Mouse (Mus musculus) liver, adult (tissue): ENCODE measurements around the gene Hoxc8.

Source experiments
- GATA4 ChIP-seq: IDR thresholded peaks from 2 replicates; pipeline ENCODE4 v1.6.1; 2014; ENCODE audit warnings: mild to moderate bottlenecking, low read length; ENCODE audit not compliant: insufficient replicate concordance

Gene Hoxc8

DNA sequence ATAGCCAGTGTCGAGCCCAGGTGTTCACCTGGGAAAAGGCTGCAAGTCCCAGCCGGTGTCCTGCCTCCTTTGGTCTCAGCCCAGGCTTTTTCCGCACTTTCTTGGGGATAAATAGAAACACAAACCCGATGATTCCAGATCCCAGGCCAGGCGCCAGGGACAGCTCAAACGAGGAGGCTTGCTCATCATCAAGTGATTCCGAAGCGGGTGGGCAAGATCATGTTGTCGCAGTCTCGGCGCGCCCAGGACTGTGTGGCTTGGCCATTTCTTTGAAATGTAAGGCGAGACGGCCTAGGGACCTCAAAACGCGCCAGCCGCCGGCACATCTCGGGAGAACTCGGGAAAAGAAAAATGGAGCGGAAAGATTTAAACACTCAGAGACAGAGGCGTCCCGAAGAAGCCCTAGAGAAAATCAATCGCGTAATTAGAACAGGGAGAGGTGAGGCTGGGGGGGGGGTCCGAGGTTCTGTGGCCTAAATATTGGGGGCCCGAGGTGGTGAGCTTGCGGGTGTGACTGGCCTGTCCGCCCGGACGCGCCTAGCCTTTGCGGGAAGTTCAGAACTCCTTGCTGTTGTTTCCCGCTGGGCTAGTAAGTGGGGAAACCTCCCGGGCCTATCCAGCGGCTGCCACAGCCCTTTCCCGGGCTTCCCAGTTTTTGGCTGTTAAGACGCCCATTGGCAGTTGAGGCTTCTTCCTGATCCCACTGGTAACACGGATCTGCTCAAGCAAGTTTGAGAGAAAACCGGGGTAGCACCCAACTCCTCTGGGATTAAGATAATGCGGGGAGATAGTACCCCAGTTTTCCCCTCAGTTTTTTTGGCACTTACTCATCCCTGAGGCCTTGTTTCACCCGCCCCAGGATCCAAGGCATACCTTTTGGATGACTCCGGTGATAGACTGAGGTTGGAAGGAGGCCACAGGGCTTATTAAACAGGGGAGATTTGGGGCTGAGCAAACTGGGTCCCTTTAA lies 37.1 kb downstream of the Hoxc8 start:
- TF ChIP-seq GATA4, result no peak

- no peak for TF ChIP-seq GATA4
Measured at GRCm38 (mm10) chr15:103028916-103029512, 38.6 kb downstream of the Hoxc8 start.

DNA sequence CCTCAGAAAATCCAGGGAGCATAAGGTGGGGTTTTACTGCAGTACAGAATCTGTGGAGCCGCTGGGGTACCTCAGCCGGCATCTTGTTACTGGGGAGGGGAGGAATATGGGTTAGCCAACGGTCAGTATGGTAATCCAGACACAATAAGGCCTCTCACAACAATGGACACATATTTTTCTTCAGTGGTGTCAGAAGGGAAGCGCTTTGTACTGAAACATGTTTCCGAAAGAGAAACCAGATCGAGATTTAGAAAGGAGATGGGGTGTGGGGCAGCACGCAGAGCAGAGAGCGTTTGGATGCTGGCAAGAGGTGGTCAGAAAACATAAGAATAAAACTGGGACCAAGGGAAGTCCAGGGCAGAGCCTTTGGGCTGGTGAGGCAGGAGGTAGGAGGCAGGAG lies 39.7 kb downstream of the Hoxc8 start:
- no peak for TF ChIP-seq GATA4

DNA sequence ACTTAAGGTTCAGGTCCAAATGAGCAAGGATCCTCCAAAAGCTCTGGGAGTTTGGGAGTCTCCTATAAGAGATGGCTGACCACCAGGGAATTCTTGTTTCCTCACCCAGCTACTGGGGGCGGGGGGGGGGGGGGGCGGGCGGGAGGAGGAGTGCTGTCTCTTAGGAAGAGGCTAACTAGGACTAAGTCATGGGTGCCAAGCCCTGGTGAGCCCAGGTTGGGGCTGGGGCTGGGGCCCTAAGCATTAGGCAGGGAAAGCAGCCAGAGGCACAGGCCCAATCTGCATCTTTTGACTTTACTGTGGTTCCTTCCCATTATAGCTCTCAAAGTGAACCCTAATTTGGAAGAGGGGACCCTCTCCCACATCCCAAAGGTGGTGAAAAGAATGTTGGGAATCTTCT lies 41.8 kb downstream of the Hoxc8 start:
- TF ChIP-seq GATA4, result no peak

- no peak for TF ChIP-seq GATA4
Measured at GRCm38 (mm10) chr15:103032646-103033575, 42.5 kb downstream of the Hoxc8 start.

- TF ChIP-seq GATA4, result no peak
Measured at GRCm38 (mm10) chr15:103034043-103034806, 43.8 kb downstream of the Hoxc8 start.

- no peak for TF ChIP-seq GATA4
Measured at GRCm38 (mm10) chr15:103034807-103035547, 44.6 kb downstream of the Hoxc8 start.

- no peak for TF ChIP-seq GATA4
Measured at GRCm38 (mm10) chr15:103035548-103035881, 45.1 kb downstream of the Hoxc8 start.

GRCm38 (mm10) chr15:103037579-103037978 lies 47.2 kb downstream of the Hoxc8 start:
- no peak for TF ChIP-seq GATA4

- TF ChIP-seq GATA4, result no peak
Measured at GRCm38 (mm10) chr15:103038701-103039480, 48.5 kb downstream of the Hoxc8 start.

GRCm38 (mm10) chr15:103039609-103040008 lies 49.2 kb downstream of the Hoxc8 start:
- no peak for TF ChIP-seq GATA4

- no peak for TF ChIP-seq GATA4
Measured at GRCm38 (mm10) chr15:103040601-103041000, 50.2 kb downstream of the Hoxc8 start.

DNA sequence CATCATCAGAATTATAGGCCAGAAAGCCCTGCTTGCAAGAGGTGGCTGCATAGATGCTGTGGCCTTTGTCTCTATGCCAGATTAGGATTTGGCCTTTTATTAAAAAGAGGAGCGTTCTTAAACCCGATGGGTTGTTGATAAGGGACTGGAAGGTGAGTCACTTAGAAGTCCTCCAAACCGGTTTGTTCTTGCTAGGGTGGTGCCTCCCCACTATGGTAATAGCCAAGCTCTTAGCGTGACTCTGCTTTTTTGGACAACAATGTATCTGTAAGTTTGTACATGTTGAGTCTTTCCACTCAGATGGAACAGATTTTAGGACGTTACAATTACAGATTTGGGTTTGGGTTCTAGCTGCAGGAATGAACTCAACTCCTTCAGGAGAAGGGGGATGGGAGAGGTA lies 51.2 kb downstream of the Hoxc8 start:
- no peak for TF ChIP-seq GATA4

GRCm38 (mm10) chr15:103042209-103042608 lies 51.8 kb downstream of the Hoxc8 start:
- no peak for TF ChIP-seq GATA4
